Mouse (Mus musculus) embryonic stem cell, embryonic (primary cell): ENCODE data around the gene Btbd2.

Experiments
- CTCF ChIA-PET, 4 experiments: fragments of 300-600 bp in 2 of 4; fragments of 350-600 bp in 2 of 4; sonication (Branson Sonifier 250); formaldehyde crosslinking; loops; one replicate each; lab custom pipeline; 2022; ENCODE audit warnings: inconsistent platforms in 2 of 4; lab: Charles Lee
- POLR2A ChIA-PET, 4 experiments: fragments of 300-600 bp in 2 of 4; fragments of 350-600 bp in 2 of 4; sonication (Branson Sonifier 250); formaldehyde crosslinking; loops; one replicate each; lab custom pipeline; 2022; ENCODE audit warnings: antibody characterized with exemption in 4 of 4, inconsistent platforms in 1 of 4; lab: Charles Lee

Btbd2 gene

GRCm38 (mm10) chr10:80655406-80656129 is 1.3 kb downstream of the Btbd2 start:
- POLR2A ChIA-PET, result interaction anchor here (1.1 to 33.3 kb wide), 8 partner anchors 15 to 65 kb away, joined by 3 to 944 read pairs (median 16); partner anchors contain the start of genes Mknk2 (in 2 of the 4) and Abhd17a (in 1 of the 4)
- CTCF ChIA-PET, result no interaction called here

- CTCF ChIA-PET, result interaction anchor here in 1 of 4 experiments (1.6 kb wide), 1 partner anchor 10 kb away, joined by 9 read pairs; no protein-coding TSS in a partner anchor
- POLR2A ChIA-PET, result interaction anchor here (0.6 to 33.3 kb wide), 17 partner anchors 10 to 99 kb away, joined by 3 to 944 read pairs (median 5); partner anchors contain the start of genes Mknk2 (in 2 of the 4), Abhd17a (in 1 of the 4) and Csnk1g2 (in 1 of the 4)
These were observed 2.0 kb downstream of the Btbd2 start for GRCm38 (mm10) chr10:80654866-80655265.

GRCm38 (mm10) chr10:80653156-80653720 is 3.6 kb downstream of the Btbd2 start:
- POLR2A ChIA-PET, result interaction anchor here in 3 of 4 experiments (0.9 to 33.3 kb wide), 24 partner anchors 10 to 486 kb away, joined by 3 to 944 read pairs (median 5); partner anchors contain the start of genes Csnk1g2 (in 2 of the 3), Mknk2 (in 2 of the 3) and Abhd17a (in 1 of the 3)
- CTCF ChIA-PET, result interaction anchor here in 3 of 4 experiments (0.6 to 2.1 kb wide), 11 partner anchors 8 to 147 kb away, joined by 3 to 9 read pairs (median 4); partner anchors contain the start of gene Abhd17a (in 1 of the 3)

GRCm38 (mm10) chr10:80650392-80650791 is 6.5 kb downstream of the Btbd2 start:
- ChIA-PET POLR2A (interaction anchor here in 3 of 4 experiments (0.9 to 33.3 kb wide), 10 partner anchors 10 to 133 kb away, joined by 3 to 944 read pairs (median 12); partner anchors contain the start of genes Csnk1g2 (in 2 of the 3), Mknk2 (in 2 of the 3) and Abhd17a (in 1 of the 3)), CTCF (interaction anchor here in 2 of 4 experiments (0.5 to 2.0 kb wide), 4 partner anchors 10 to 231 kb away, joined by 3 to 5 read pairs (median 4); no protein-coding TSS in a partner anchor)

- CTCF ChIA-PET, result interaction anchor here in 2 of 4 experiments (0.5 to 2.0 kb wide), 4 partner anchors 71 to 231 kb away, joined by 3 to 5 read pairs (median 4); no protein-coding TSS in a partner anchor
- POLR2A ChIA-PET, result interaction anchor here in 3 of 4 experiments (1.2 to 33.3 kb wide), 10 partner anchors 10 to 60 kb away, joined by 3 to 944 read pairs (median 12); partner anchors contain the start of genes Csnk1g2 (in 2 of the 3), Mknk2 (in 2 of the 3) and Abhd17a (in 1 of the 3)
These were observed 7.0 kb downstream of the Btbd2 start for GRCm38 (mm10) chr10:80649910-80650309.

- POLR2A ChIA-PET, result interaction anchor here in 3 of 4 experiments (0.7 to 33.3 kb wide), 9 partner anchors 8 to 90 kb away, joined by 3 to 944 read pairs (median 5); partner anchors contain the start of genes Mknk2 (in 2 of the 3) and Csnk1g2 (in 1 of the 3)
- CTCF ChIA-PET, result interaction anchor here in 2 of 4 experiments (0.6 to 0.7 kb wide), 2 partner anchors 41 to 97 kb away, joined by 3 to 4 read pairs; no protein-coding TSS in a partner anchor
These were observed 9.9 kb downstream of the Btbd2 start for GRCm38 (mm10) chr10:80646936-80647335.

GRCm38 (mm10) chr10:80635345-80635744 is 21.5 kb downstream of the Btbd2 start:
- ChIA-PET POLR2A (interaction anchor here in 2 of 4 experiments (0.8 to 16.1 kb wide), 16 partner anchors 11 to 74 kb away, joined by 3 to 147 read pairs (median 4); partner anchors contain the start of genes Csnk1g2 (in 2 of the 2), Gm49322 (in 1 of the 2), Mknk2 (in 1 of the 2) and Rexo1 (in 1 of the 2)), CTCF (interaction anchor here in 2 of 4 experiments (0.6 to 1.6 kb wide), 3 partner anchors 12 to 57 kb away, joined by 3 to 4 read pairs (median 3); no protein-coding TSS in a partner anchor)

- ChIA-PET POLR2A (interaction anchor here in 2 of 4 experiments (0.8 to 10.3 kb wide), 5 partner anchors 8 to 48 kb away, joined by 3 to 121 read pairs (median 4); no protein-coding TSS in a partner anchor), CTCF (no interaction called here)
These were observed 27.9 kb downstream of the Btbd2 start for GRCm38 (mm10) chr10:80628925-80629324.

- ChIA-PET POLR2A (interaction anchor here in 2 of 4 experiments (0.9 to 10.3 kb wide), 9 partner anchors 9 to 58 kb away, joined by 3 to 121 read pairs (median 4); partner anchors contain the start of gene Abhd17a (in 1 of the 2)), CTCF (interaction anchor here in 3 of 4 experiments (0.7 to 1.3 kb wide), 4 partner anchors 10 to 49 kb away, joined by 3 read pairs; no protein-coding TSS in a partner anchor)
These were observed 29.2 kb downstream of the Btbd2 start for GRCm38 (mm10) chr10:80627685-80628084.

- CTCF ChIA-PET, result interaction anchor here in 1 of 4 experiments (1.1 to 1.5 kb wide), 2 partner anchors 13 to 62 kb away, joined by 3 read pairs; no protein-coding TSS in a partner anchor
- POLR2A ChIA-PET, result interaction anchor here in 2 of 4 experiments (0.6 to 10.3 kb wide), 11 partner anchors 11 to 56 kb away, joined by 3 to 232 read pairs (median 4); partner anchors contain the start of genes Mknk2 (in 2 of the 2), Adat3 (in 1 of the 2) and Scamp4 (in 1 of the 2)
These were observed 31.1 kb downstream of the Btbd2 start for GRCm38 (mm10) chr10:80625764-80626163.

GRCm38 (mm10) chr10:80623457-80624191 is 33.2 kb downstream of the Btbd2 start:
- POLR2A ChIA-PET, result interaction anchor here (0.6 to 10.3 kb wide), 34 partner anchors 8 to 483 kb away, joined by 3 to 232 read pairs (median 10); partner anchors contain the start of genes Abhd17a (in 2 of the 4), Atp8b3 (in 2 of the 4), Klf16 (in 2 of the 4) and Mknk2 (in 2 of the 4)
- CTCF ChIA-PET, result interaction anchor here in 2 of 4 experiments (0.8 to 1.5 kb wide), 4 partner anchors 12 to 45 kb away, joined by 3 to 4 read pairs (median 3); no protein-coding TSS in a partner anchor

- POLR2A ChIA-PET, result interaction anchor here (0.5 to 10.3 kb wide), 160 partner anchors 9 to 999 kb away, joined by 3 to 232 read pairs (median 5); partner anchors contain the start of genes Abhd17a (in 3 of the 4), Gadd45b (in 3 of the 4), Klf16 (in 3 of the 4) and Mknk2 (in 3 of the 4)
These were observed 34.0 kb downstream of the Btbd2 start, which contains the start of gene Csnk1g2 for GRCm38 (mm10) chr10:80622661-80623456. Csnk1g2 (plus strand) TSS chr10:80622838.

GRCm38 (mm10) chr10:80621940-80622660 is 34.8 kb downstream of the Btbd2 start:
- CTCF ChIA-PET, result interaction anchor here (0.5 to 4.0 kb wide), 36 partner anchors 8 to 671 kb away, joined by 3 to 38 read pairs (median 4); partner anchors contain the start of genes Atp8b3 (in 2 of the 4), Rexo1 (in 2 of the 4), Abhd17a (in 1 of the 4) and Adat3 (in 1 of the 4)
- POLR2A ChIA-PET, result interaction anchor here (0.5 to 10.3 kb wide), 159 partner anchors 8 to 999 kb away, joined by 3 to 232 read pairs (median 5); partner anchors contain the start of genes Abhd17a (in 3 of the 4), Gadd45b (in 3 of the 4), Klf16 (in 3 of the 4) and Mknk2 (in 3 of the 4)

More at GRCm38 (mm10) chr10:80622661-80623456, 34.0 kb downstream of the Btbd2 start, which contains the start of gene Csnk1g2:
- CTCF ChIA-PET, result interaction anchor here (0.5 to 4.0 kb wide), 38 partner anchors 9 to 670 kb away, joined by 3 to 38 read pairs (median 4); partner anchors contain the start of genes Atp8b3 (in 2 of the 4), Rexo1 (in 2 of the 4), Abhd17a (in 1 of the 4) and Adat3 (in 1 of the 4)

GRCm38 (mm10) chr10:80621690-80621939 is 35.3 kb downstream of the Btbd2 start:
- ChIA-PET POLR2A (interaction anchor here (0.5 to 10.3 kb wide), 117 partner anchors 8 to 671 kb away, joined by 3 to 232 read pairs (median 6); partner anchors contain the start of genes Abhd17a (in 3 of the 4), Gadd45b (in 3 of the 4), Klf16 (in 3 of the 4) and Mknk2 (in 3 of the 4)), CTCF (interaction anchor here (0.6 to 4.0 kb wide), 19 partner anchors 8 to 517 kb away, joined by 3 to 38 read pairs (median 6); partner anchors contain the start of genes Abhd17a (in 1 of the 4), Adat3 (in 1 of the 4), Atp8b3 (in 1 of the 4) and Rexo1 (in 1 of the 4))
